Mouse (Mus musculus): ENCODE measurements at regions not wholly inside any gene's neighbourhood (a gene's known extent, or its start where the extent isn't known, plus 50 kb on each side); places are given as distances from the start of the nearest gene placed in this dataset.

DNA sequence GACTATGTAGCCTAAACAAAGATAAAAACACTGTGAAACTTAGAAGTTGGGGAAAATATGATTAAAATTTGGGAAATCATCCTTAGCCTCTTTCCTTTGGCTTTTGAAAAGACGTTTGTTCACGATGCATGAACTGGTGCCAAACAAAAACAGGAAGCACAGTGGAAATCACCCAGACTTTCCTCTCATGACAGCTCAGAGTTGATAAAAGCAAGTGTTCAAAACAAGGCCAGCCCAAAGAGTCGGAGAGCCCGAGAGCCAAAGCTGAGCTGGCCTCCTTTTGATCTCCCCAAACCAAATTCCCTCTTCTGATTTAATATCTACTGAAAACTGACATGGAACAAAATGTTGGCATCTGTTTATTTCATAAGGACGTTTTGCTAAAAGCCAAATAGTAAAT, 632.1 kb upstream of the Intu start:
- TF ChIP-seq CTCF (IDR thresholded peaks at IDR 0.05; ENCODE audit: low read depth) (no peak), EP300 (optimal IDR thresholded peaks at IDR 0.05) (no peak)

All from stomach, postnatal 0 days (tissue).